Mouse (Mus musculus) forelimb bud, embryonic 11.5 days (tissue): ENCODE data around the gene Ism2.

Source experiments
- DNase-seq: peaks from one replicate; pipeline ENCODE4 v3.0.0-alpha.2; 2012; ENCODE audit warnings: low read depth, low spot score

Ism2 gene

DNA sequence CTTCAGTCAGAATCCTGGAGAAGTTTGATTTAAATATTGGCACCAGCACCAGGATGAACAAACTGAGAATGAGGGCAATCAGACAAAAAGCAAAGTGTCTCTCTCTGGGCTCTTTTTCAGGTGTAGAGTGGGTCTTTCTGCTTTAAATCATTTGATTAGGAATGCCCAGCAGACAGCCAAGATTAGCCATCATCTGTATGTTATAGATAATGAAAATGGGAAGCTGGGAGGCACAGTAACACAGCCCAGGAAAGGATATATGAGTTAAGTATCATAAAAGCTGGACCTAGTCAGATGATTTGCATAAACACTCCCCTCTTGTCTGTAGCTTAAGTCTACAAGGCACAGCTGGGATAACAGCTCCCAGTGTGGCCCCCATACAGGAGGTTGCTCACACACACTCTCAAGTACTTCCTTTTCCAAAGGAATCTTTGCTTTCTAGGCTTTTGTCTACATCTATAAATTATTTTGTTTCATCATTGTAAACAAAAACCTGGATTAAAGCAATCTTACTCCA, 69.1 kb downstream of the Ism2 start:
- DNase-seq, result no peak

GRCm38 (mm10) chr12:87229633-87230032, 69.9 kb downstream of the Ism2 start:
- DNase-seq, result no peak
